Mouse (Mus musculus): ENCODE measurements around the gene Appl2. TPM values are rescaled to one million over a fixed set of nuclear protein-coding genes. Genes with fewer than 3 reads are reported as not detected.

The Appl2 gene
- polyA plus RNA-seq, 1 experiment from 2014 or later = 32.4 TPM

GRCm38 (mm10) chr10:83565449-83566441 lies 82.8 kb downstream of the Appl2 start:
- no peak; the same call in 1 of the 2 replicates for TF ChIP-seq CTCF (IDR thresholded peaks at IDR 0.05; ENCODE audit: low read depth)
- no peaks in the 10 kb centered on the region for H3K4me1 ChIP-seq (replicated peaks; ENCODE audit: insufficient read depth, low read length)
- H3K4me3 ChIP-seq (replicated peaks; ENCODE audit: low read depth, low read length) = no peak overlapping the region
- H3K36me3 ChIP-seq (ENCODE audit: insufficient read depth, low read length) = peaks cover 62% of the 10 kb centered on the region
- H3K9ac ChIP-seq (ENCODE audit: low read depth, low read length) = no peak overlapping the region
- no peaks in the 10 kb centered on the region for H3K9me3 ChIP-seq (replicated peaks; ENCODE audit: low read length)
- no peak overlapping the region for H3K27ac ChIP-seq
- no peak overlapping the region for H3K4me2 ChIP-seq (ENCODE audit: low read length)
- ATAC-seq (replicated peaks; ENCODE audit: low FRiP score, low read depth) (no peak), DNase-seq (ENCODE audit: low spot score) (no peak)
- 95% methylated on average over 7 of the region's 7 CpGs for WGBS
- H3K27me3 ChIP-seq (ENCODE audit: insufficient read depth, low read length) = no peaks in the 10 kb centered on the region

- Histone ChIP-seq H3K27me3 (ENCODE audit: insufficient read depth, low read length) (no peaks in the 10 kb centered on the region), H3K4me1 (replicated peaks; ENCODE audit: insufficient read depth, low read length) (no peaks in the 10 kb centered on the region), H3K27ac (no peak overlapping the region), H3K4me2 (ENCODE audit: low read length) (no peak overlapping the region), H3K9ac (ENCODE audit: low read depth, low read length) (no peak overlapping the region), H3K36me3 (ENCODE audit: insufficient read depth, low read length) (peaks cover 54% of the 10 kb centered on the region), H3K4me3 (replicated peaks; ENCODE audit: low read depth, low read length) (no peak overlapping the region), H3K9me3 (replicated peaks; ENCODE audit: low read length) (no peaks in the 10 kb centered on the region)
- DNase-seq (ENCODE audit: low spot score) (no peak), ATAC-seq (replicated peaks; ENCODE audit: low FRiP score, low read depth) (no peak)
- TF ChIP-seq CTCF (IDR thresholded peaks at IDR 0.05; ENCODE audit: low read depth) = no peak
Measured at GRCm38 (mm10) chr10:83563005-83563404, 85.5 kb downstream of the Appl2 start.

Other genes with a start within 250 kb of the Appl2 start
- gene Aldh1l2, start 114.6 kb downstream of the Appl2 start, polyA plus RNA-seq (2015; fragmentation: Nextera tagmentation; extraction: Ambion mirVana) = 0.29 and 0.47 TPM in 2 replicates
- gene Washc4, start 105.0 kb downstream of the Appl2 start, polyA plus RNA-seq (2015; fragmentation: Nextera tagmentation; extraction: Ambion mirVana) = 21.7 and 32.6 TPM in 2 replicates
- gene 1500009L16Rik, start 74.1 kb upstream of the Appl2 start, polyA plus RNA-seq (2015; fragmentation: Nextera tagmentation; extraction: Ambion mirVana) = 31.1 and 32.7 TPM in 2 replicates